Mouse (Mus musculus): Measurements from ENCODE around the gene Hmg20a.
"Not testable (repeated sequence)": the region's sequence is repeated elsewhere in the genome, so short reads cannot be mapped to it uniquely, and the experiment has no call there.

Gene Hmg20a

DNA sequence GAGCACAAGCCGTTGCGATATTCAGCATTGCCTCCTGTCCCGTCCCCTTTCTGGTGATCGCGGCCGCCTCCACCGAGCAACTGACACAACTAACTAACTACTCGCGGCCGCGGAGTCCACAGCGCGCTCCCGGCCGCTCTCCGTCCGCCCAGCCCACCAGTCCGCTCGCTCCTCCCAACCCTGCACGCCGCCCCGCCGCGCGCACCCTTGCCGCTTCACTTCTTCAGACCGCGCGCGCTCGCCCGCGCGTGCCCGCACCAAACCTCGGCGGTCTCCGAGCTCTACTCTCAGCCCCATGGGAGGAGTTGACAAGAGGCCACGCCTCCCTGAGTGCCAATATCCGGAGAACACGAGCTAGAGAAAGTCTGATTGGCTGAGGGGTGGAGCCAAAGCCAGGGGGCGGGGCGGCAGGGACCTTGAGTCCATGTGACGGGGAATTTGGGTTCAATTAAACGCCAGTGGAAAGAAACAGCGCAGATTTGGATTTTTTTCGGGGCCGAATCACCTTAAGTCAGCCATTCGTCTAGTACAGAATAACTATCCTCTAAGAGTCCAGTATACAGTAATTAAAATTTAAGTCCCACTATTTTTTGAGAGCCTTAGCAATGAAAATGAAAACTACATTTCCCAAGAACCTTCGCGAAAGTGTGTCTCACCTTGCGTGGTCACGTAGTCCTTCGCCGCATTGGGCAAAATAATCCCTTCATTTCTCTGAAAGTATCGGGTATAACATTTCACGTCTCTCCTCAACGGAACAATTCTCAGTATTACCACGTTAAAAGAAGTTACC, at the start of gene Hmg20a, which contains the start of gene Peak1:
Gene Hmg20a (plus strand): TSS at position 662 of the 790 bp plus-strand sequence.
Gene Peak1 (minus strand): TSS at position 120 of the 790 bp plus-strand sequence.
- DNase-seq (ENCODE audit: low spot score): peak; percentile 100

DNA sequence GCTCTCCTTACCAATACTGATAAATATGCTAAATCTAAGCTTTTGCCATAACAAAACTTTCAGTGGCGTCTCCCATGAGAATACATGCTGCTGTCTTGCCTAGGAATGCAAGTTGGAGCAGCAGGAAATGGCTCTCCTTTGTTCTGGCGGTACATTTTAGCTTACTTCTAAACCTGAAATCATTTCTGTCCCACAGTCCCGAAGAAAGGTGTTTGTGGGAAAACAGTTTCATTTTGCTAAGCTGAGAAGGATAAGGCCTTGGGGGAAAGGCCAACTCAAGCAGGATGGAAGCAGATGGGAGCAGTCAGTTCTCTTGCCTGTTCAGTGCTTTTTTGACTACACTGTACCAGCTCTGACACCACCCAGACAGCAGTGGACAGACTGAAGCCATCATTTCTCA, 49.6 kb upstream of the Hmg20a start:
- DNase-seq (ENCODE audit: low spot score): no peak

DNA sequence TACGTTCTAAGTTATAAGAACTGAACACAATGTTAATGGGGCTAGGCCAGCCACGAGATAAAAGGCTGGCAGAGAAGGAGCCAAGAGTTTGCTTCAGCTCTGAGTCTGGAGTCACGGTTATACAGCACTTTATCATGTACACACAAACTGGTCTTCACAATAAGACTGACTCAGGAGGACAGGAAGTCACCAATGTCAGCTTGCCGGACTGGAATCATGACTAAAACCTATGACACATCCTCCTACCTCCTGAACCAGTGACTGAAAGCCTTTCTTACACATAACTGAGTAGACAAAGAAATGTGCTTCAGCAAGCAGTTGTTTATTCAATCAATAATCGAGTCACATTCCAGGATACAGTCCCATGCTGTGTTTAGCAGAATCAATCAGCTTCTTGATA, 47.7 kb upstream of the Hmg20a start:
- DNase-seq (ENCODE audit: low spot score): no peak

DNA sequence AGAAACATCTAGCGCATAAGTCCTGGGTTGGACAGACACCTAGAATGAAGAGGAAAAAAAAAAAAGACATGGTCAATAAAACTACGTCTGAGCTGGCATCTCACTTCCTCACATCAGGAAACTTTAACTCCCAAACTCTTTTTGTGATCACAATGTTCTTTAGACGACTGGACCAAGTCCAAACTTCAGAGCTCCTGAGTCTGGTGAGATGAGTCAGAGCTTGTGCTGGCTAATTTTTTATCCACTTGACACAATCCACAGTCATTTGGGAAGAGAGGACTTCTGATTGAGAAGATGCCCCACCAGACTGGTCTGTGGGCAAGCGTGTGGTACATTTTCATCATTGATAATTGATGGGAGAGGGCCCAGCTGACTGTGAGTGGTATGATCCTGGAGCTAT, 44.0 kb upstream of the Hmg20a start:
- DNase-seq (ENCODE audit: low spot score): no peak

DNA sequence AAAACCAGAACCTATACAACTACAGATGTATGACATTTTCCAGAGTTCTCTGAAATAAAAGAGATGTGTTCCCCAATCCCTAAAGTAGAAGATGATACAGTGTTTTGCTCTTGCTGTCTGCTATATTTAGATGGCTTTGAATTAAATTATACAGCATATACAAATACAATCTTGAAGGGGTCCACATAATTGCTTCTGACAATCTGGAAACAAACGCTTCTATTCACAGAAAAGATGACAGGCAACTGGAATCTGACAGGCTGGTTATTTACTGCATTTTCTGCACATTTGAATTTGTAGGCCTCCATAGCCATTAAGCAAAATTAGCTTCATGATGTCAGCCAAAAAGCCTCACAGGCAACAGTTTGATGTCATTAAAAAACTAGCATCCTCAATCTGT, 35.6 kb upstream of the Hmg20a start:
- no peak for DNase-seq (ENCODE audit: low spot score)

DNA sequence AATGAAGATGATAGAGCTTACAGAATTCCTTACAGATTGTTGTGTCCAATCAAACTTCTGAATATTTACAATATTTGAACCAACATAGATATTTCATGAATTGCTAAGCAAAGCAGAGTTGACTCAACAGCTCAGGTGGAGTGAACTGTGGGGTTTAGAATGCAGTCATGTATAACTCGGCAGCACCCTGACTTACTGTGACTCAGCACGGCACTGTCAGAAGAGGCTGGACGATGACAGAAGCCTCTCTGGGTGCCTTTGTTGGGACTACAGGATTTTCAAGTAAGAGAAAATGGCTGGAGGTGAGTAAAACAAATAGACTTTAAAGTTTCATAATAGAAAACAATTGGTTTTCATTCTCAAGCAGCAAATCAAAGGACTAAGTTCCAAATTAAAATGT, 25.6 kb upstream of the Hmg20a start:
- DNase-seq (ENCODE audit: low spot score): no peak

DNA sequence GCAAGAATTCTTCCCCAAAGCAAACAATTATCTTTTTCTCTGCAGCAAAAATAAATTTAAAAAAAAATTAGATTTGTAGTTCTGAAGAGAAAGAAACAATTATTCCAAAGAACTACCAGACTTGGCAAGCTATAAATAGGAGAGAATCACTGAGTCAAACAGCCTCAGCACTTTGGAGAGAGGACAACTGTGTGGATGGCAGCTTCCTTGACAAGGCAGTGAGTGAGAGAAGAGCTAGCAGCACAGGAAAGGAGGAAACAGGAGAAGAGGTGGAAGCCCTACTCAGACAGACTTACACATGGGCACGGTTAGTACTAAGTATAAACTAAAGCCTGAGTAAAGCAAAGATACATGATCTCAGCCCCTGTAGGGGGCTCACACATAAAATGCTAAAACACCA, 22.1 kb upstream of the Hmg20a start:
- no peak for DNase-seq (ENCODE audit: low spot score)

DNA sequence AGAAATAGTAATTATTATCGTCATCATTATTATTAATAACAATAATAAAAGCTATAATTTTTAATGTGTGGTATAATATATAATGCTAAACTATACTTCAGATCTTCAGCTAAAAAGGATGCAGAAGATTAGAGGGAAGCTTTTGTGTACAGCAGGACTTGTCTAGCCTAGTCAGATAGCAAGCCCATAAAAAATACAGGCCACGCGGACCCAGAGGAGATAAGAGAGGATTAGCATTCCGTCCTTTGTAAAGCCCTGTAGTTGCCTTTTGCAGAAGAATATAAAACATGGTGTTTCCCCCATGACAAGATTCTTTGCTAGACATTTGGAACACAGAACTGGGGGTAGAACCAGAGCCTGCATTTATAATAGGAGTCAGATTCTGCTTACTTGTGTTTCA, 13.8 kb upstream of the Hmg20a start:
- DNase-seq (ENCODE audit: low spot score): no peak

DNA sequence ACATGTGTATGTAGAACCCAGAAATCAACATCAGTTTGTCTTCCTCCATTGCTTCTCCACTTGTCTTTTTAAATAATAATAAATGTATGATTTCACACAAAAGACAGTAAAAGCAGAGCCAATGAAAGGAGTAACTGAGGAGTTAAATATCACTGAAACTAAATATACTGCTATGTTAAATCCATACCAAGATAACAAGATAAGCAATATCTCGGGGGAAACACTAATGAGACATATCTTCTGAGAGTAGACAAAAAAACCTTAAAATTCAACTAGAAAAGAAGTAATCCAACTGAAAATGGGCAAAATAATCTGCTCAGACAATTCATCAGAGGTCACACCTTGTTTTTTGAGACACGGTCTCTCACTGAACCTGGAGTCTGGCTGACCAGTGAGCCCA, 8.5 kb upstream of the Hmg20a start:
- no peak for DNase-seq (ENCODE audit: low spot score)

DNA sequence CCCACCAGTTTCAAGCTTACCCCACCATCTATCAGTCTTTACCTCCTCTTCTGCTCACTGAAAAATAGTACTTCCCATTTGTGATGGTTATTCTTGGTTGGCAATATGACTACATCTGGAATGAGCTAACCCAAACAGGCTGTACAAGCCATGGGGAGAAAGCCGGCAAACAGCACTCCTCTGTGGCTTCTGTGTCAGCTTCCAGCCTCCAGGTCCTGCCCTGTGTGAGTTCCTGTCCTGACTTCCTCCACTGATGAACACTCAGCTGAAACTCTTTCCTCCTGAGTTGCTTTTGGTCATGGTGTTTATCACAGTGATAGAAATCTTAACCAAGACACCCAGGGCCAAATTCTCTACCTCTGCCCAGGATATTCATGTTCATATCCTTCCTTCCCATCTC, 5.7 kb upstream of the Hmg20a start:
- no peak for DNase-seq (ENCODE audit: low spot score)

DNA sequence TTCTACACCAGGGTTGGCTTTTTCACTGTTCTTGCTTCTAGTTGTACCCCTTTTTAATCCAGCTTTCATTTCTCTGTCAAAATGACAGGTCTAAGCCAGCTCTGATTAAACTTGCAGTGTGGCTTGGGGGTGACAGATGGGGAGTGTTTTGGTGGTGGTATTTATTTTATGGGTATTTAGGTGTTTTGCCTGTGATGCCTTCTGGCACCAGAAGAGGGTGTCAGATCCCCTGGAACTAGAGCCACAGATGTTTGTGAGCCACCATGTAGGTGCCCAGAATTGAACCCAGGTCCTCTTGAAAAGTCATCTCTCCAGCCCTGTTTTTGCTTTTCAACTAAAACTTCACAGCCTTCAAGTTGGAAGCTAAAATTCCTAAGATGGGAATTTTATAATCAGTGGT, 4.1 kb upstream of the Hmg20a start:
- DNase-seq (ENCODE audit: low spot score): no peak

DNA sequence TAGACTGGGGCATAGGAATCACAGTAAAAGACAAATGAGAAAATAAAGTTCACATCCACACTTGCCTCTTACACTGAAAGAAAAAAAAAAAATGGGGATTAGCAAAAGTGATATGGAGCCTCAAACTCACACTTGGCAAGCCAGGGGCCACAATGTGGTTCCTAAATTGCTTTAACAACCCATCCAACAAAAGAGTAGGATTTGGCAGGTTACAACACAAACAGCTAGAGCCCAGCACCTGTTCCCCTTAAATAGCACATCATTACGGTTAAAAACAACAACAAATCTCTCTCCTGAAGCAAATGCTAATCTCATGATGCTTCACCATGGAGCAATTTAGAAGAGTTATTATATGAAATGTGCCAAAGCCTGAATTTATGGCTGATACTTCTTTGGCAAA, 3.0 kb upstream of the Hmg20a start:
- DNase-seq (ENCODE audit: low spot score): no peak

DNA sequence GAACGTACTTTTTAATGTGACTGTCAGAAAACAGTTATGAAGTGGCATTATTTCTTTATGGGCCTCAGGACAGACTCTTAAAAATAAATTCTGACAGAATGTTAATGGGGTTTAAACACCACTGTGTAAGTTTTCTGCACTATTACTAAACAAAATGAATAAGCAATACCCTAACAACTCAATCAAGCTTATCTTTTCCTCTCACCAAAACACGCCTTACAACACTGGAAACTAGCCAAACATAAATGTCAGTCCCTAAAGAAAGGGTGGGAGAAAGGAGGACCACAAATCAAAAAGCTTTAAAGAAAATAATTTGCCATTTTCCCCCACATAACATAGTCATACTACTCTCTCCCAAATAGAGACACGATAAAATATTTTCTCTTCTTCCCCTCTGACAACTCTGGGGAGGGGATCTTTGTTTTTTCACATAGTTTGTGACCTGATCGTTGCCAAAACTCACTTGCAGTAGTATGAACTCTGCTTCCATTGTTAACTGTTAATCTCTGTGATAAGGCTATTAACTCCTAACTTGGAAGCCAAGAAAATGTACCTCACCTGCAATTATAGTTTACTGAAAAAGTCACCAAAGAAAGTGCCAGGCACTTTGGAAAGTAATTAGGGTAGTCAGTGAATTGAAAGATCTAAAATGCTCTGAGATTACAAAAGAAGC, 2.3 kb upstream of the Hmg20a start:
- no peak for DNase-seq (ENCODE audit: low spot score)

DNA sequence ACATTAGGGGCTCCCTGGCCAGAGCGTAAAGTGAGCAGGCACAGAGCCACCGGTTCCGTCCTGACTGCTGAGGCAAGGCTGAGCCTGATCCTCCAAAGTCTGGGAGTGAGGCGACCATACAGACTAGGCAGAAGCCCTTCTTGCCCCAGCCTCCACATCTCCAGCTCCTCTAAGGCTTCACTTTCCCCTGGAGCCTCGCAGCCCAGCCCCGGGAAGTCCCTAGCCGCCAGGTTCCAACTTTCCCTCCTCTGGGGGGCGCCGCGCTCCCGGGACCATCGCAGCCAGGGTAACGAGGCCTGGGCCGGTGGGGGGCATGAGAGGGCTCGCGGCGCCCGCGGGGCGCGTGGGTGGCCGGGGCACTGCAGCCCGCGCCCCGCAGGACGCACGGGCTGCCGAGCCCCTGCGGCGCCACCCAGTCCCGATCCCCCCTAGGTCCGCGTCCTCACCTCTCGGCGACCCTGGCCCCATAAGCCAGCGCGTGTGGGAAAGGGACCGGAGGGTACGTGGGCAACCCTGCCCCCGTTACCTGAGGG, 928 bp upstream of the Hmg20a start:
- DNase-seq (ENCODE audit: low spot score): peak; percentile 58

DNA sequence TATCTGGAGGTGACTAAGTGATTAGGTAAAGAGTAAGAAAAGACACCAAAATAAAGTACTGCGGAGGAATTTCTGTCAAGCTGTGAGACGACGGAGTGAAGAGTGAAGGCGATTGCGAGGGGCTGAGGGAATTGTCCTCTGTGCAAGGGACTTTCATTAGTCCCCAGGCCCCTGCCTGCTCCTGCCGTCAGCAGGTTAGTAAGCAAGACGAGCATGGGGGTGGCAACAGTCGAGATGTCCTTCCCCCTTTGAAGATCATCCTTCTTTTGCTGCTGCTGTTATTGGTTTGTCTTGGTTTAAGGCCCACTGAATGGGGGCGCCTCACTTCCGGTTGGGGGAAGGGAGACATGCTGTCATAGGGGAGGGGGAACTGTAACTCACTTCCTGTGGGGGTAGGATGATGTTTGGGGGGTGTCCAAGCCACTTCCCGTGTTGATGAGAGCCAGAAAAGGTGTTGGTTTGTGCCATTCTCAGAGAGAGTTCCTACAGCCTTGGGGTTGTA, 380 bp downstream of the Hmg20a start:
- no peak for DNase-seq (ENCODE audit: low spot score)

DNA sequence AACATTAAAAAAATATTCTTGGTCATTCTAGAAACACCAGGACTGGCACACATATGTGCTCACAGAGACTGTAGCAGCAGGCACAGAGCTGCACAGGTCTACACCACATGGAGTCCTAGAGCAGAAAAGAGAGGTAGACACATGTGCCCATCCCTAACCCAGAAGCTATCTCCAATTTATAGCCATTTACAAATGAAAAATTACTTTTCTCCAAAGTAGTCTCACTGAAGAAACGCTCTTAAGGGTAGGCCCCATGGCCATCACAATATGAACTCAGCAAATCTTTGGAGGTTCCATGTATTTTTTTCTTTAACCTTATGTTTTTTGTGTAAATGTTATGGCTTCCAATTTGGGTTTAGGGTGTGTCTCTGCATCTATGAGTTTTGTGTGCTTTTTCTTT, 1.8 kb downstream of the Hmg20a start:
- DNase-seq (ENCODE audit: low spot score): no peak

DNA sequence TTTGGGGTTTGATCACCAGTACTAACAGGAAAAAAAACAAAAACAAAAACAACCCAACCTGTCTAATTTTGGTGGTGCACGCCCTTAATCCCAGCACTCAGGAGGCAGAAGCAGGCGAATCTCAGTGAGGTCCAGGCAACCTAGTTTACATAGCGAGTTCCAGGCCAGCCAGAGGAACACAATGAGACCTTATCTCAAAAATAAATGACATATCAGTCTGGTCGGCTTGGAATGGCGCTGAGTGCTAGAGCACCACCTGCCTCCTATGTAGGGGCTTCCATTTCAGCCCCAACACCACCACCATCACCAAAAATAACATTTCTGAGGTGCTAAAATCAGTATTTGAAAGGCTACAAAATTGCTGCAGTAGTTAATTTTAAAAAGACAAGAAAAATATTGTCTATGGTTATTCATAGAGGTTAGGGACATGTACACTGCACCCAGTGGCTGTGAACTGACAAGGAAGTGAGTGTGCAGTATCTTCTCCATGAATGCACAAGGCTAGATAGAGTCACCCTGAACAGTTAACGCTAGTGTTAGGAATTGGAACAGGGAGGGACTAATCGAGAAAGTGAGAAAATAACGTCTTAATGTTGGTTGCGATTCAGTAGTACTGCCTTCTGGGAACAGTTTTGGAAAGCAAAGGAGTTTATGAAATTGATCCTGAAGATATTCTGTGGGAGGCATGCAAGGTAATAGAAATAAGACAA, 2.6 kb downstream of the Hmg20a start:
- no peak for DNase-seq (ENCODE audit: low spot score)

DNA sequence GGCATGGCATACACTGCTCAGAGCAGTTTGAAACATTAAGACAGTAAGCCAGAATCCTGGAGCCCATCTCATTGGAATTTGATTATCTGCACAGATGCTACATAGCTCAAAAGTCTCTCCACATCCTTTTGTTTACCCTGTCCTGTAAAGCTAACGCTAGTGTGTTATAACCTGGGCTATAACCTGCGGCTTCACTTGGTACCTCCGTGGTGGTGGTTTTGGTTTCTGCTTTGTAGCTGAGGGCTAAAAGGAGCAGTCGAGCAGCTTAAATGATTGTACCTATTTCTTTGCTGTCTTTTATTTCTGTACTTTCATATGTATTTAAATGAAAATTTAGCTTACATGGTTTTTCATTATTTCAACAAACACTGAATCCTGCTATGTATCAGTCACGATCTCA, 3.6 kb downstream of the Hmg20a start:
- DNase-seq (ENCODE audit: low spot score): no peak

DNA sequence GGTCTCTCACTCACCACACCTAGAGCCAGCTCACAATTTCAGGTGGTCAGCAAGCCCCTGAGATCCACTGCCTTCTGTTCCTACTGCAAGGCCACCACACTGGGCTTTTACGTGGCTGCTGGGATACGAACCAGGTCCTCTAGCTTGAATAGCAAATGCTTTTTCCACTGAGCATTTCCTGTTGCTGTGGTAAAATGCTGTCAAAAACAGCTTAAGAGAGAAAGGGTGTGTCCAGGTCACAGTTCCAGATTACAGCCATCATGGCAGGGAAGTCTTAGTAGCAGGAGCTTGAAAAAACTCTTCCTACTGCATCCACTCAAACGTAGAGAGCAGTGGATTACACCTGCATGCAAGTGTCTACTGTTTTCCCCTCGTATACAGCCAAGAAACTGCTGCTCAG, 6.5 kb downstream of the Hmg20a start:
- DNase-seq (ENCODE audit: low spot score): no peak

DNA sequence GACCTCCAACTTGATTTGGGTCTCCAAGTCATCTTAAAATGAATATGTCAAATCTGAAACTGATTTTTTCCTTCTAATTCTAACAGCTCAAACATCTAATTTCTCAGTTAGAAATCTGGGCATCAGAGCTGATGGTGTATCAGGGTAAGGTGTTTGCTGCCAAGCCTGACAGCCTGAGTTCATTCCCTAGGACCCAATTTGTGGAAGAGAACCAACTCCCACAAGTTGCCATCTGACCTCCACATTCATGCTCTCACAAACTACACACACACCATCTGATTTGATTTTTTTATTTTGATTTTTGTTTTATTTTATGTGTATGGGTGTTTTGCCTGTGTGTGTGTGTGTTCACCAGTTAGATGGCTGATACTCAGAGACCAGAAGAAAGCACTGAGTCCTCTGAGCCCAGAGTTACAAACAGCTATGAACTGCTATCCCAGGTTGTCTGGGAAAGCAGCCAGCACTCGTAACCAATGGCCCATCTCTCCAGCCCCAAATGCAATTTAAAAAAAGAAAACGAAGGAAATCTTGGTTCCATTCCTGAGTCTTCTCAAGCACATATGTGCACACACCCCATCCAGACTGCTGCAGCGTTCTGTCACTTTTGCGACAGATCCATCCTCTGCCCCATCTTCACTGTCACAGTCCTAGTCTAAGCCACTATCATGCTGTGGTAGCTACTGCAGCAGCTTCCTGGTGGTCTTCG, 17.6 kb downstream of the Hmg20a start:
- no peak for DNase-seq (ENCODE audit: low spot score)

DNA sequence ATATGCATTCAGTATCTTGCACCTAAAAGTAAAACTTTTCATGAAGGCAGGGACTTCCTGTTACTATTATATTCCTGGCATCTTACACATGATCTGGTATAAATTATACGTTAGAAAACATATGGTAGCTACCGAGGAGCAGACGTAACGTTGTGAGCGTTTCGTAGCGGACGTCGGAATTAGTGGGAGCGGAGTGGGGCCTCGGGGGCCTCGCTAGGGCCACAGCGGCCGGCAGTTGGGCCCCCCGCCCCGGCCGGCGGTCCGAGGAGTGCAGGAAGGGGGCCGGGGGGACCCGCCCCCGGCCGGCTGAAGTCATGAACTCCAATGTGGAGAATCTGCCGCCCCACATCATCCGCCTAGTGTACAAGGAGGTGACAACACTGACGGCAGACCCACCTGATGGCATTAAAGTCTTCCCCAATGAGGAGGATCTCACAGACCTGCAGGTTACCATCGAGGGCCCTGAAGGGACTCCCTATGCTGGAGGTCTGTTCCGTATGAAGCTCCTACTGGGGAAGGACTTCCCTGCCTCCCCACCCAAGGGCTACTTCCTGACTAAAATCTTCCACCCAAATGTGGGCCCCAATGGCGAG, 19.0 kb downstream of the Hmg20a start:
- DNase-seq (ENCODE audit: low spot score): not testable (repeated sequence)

DNA sequence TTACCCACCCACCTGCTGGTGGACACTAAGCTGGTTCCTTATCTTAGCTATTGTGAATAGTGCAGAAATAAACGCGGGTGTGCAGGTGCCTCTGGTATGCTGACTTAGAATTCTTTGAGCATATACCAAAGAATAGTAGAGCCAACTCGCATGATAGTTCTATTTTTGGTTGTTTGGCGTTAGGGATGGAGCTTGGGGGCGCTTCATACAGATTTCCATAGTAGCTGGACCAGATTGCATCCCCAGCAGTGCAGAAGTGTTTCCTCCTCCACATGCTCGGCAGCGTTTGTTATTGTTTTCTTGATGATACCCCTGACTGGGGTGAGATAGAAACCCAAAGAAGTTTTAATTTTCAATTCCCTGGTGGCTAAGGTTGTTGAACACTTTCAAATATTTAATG, 21.3 kb downstream of the Hmg20a start:
- no peak for DNase-seq (ENCODE audit: low spot score)
